Comparison of ENCODE assay signal across 9 mouse cellular contexts in genomic region chr10:60825955-60826354, GRCm38 (mm10). TPM values are rescaled to one million over a fixed set of nuclear protein-coding genes. Genes with fewer than 3 reads are reported as not detected.
A peak's percentile ranks its signal among the peaks of the same experiment; 100 is the strongest.
DNase-seq lines count a peak whose midpoint lies in the region; ATAC-seq and TF ChIP-seq lines count a peak whose summit lies in the region.
"Had no signal": no experiment of that assay in that cellular context is flagged by ENCODE, and none has a peak within 500 bp of the region (broad histone marks: within the 10 kb centered on the region; RNA-seq: fewer than 3 reads in every experiment).

No protein-coding gene starts in this region.

- ATAC-seq in kidney, embryonic 16.5 days (ENCODE audit: low FRiP score, low TSS enrichment): no peak
- ATAC-seq in embryonic facial prominence, embryonic 15.5 days (ENCODE audit: insufficient number of reproducible peaks, low FRiP score, low TSS enrichment, low read depth): no peak
- no peak for ATAC-seq in hindbrain, embryonic 15.5 days (ENCODE audit: low FRiP score, low read depth)

- intact Hi-C loops in left cerebral cortex, adult 2 months (cut with DNase I): no loop called here

- H3K4me3 ChIP-seq in kidney, embryonic 16.5 days (ENCODE audit: low read length): peak overlapping the region; percentile 79; the same call in 1 of the 2 replicates
- H3K4me3 ChIP-seq in embryonic facial prominence, embryonic 15.5 days (replicated peaks): peak overlapping the region; percentile 44; the same call in 1 of the 2 replicates
- peak overlapping the region; percentile 44 for H3K4me3 ChIP-seq in hindbrain, embryonic 15.5 days
- peak overlapping the region; percentile 100 for H3K4me3 ChIP-seq in myocyte
- no peak overlapping the region for H3K4me3 ChIP-seq in left cerebral cortex, adult 2 months

- TF ChIP-seq POLR2A in myocyte (IDR thresholded peaks at IDR 0.05; ENCODE audit: insufficient read length, low read depth): no peak

- H3K4me1 ChIP-seq in kidney, embryonic 16.5 days (ENCODE audit: insufficient read depth, low read length): peaks cover 94% of the 10 kb centered on the region
- peaks cover 47% of the 10 kb centered on the region for H3K4me1 ChIP-seq in embryonic facial prominence, embryonic 15.5 days
- peaks cover 47% of the 10 kb centered on the region for H3K4me1 ChIP-seq in hindbrain, embryonic 15.5 days (replicated peaks)

- peaks cover 99% of the 10 kb centered on the region for H3K79me2 ChIP-seq in myocyte (ENCODE audit: control insufficient read depth, insufficient read depth)

- peaks cover 29% of the 10 kb centered on the region for H3K27me3 ChIP-seq in kidney, embryonic 16.5 days (ENCODE audit: insufficient read depth, low read length)
- peaks cover 32% of the 10 kb centered on the region for H3K27me3 ChIP-seq in embryonic facial prominence, embryonic 15.5 days
- H3K27me3 ChIP-seq in hindbrain, embryonic 15.5 days: peaks cover 37% of the 10 kb centered on the region
- no peaks in the 10 kb centered on the region for H3K27me3 ChIP-seq in myocyte (ENCODE audit: control insufficient read depth, insufficient read depth, insufficient read length)

- H3K36me3 ChIP-seq in kidney, embryonic 16.5 days (ENCODE audit: insufficient read depth, low read length): no peaks in the 10 kb centered on the region
- H3K36me3 ChIP-seq in embryonic facial prominence, embryonic 15.5 days: no peaks in the 10 kb centered on the region
- H3K36me3 ChIP-seq in hindbrain, embryonic 15.5 days: no peaks in the 10 kb centered on the region
- no peaks in the 10 kb centered on the region for H3K36me3 ChIP-seq in myocyte (ENCODE audit: control insufficient read depth, insufficient read depth)
- H3K36me3 ChIP-seq: liver, embryonic 15.5 days had no signal

- peak overlapping the region; percentile 71; the same call in 1 of the 2 replicates for H3K27ac ChIP-seq in kidney, embryonic 16.5 days (ENCODE audit: low read length)
- no peak overlapping the region for H3K27ac ChIP-seq in embryonic facial prominence, embryonic 15.5 days (replicated peaks)
- H3K27ac ChIP-seq in hindbrain, embryonic 15.5 days (replicated peaks): no peak overlapping the region
- no peak overlapping the region for H3K27ac ChIP-seq in left cerebral cortex, adult 2 months
- H3K27ac ChIP-seq: liver, embryonic 15.5 days had no signal

- TF ChIP-seq CTCF in left cerebral cortex, adult 2 months (IDR thresholded peaks at IDR 0.05): no peak

- WGBS in kidney, embryonic 16.5 days: 39% methylated on average over 6 of the region's 6 CpGs
- WGBS in embryonic facial prominence, embryonic 15.5 days: 52% methylated on average over 6 of the region's 6 CpGs
- 63% methylated on average over 6 of the region's 6 CpGs for WGBS in hindbrain, embryonic 15.5 days

- no peak for DNase-seq in kidney, adult 8-10 months
- no peak for DNase-seq in adipocyte (ENCODE audit: low spot score)
- DNase-seq in gastrocnemius, postnatal 10 days: no peak
- no peak for DNase-seq in left cerebral cortex, adult 2 months (ENCODE audit: extremely low spot score in 1 of 2, low spot score in 2 of 2)

- no peaks in the 10 kb centered on the region for H3K9me3 ChIP-seq in kidney, embryonic 16.5 days (ENCODE audit: low read length)
- H3K9me3 ChIP-seq in embryonic facial prominence, embryonic 15.5 days (replicated peaks): no peaks in the 10 kb centered on the region
- H3K9me3 ChIP-seq in hindbrain, embryonic 15.5 days: no peaks in the 10 kb centered on the region
- H3K9me3 ChIP-seq: liver, embryonic 15.5 days had no signal

- H3K4me2 ChIP-seq in kidney, embryonic 16.5 days (replicated peaks; ENCODE audit: low read depth, low read length): peak overlapping the region; percentile 91
- peak overlapping the region; percentile 86 for H3K4me2 ChIP-seq in embryonic facial prominence, embryonic 15.5 days (replicated peaks)
- H3K4me2 ChIP-seq in hindbrain, embryonic 15.5 days: peak overlapping the region; percentile 97
- peak overlapping the region; percentile 97 for H3K4me2 ChIP-seq in myocyte (ENCODE audit: low read depth)

- peak overlapping the region; percentile 63 for H3K9ac ChIP-seq in kidney, embryonic 16.5 days (replicated peaks; ENCODE audit: low read length)
- H3K9ac ChIP-seq in embryonic facial prominence, embryonic 15.5 days: no peak overlapping the region
- no peak overlapping the region for H3K9ac ChIP-seq in hindbrain, embryonic 15.5 days
- H3K9ac ChIP-seq: liver, embryonic 15.5 days had no signal

- no peak overlapping the region for H3ac ChIP-seq in myocyte (ENCODE audit: control insufficient read depth, insufficient read length)

TF ChIP-seq in myocyte, 11 proteins besides CTCF, POLR2A, EP300 and RAD21:
- no peak for TF ChIP-seq MYOD1 (IDR thresholded peaks at IDR 0.05; ENCODE audit: control insufficient read depth in 1 of 3, insufficient read length in 2 of 3, low read depth in 2 of 3)
- TF ChIP-seq CEBPB (IDR thresholded peaks at IDR 0.05; ENCODE audit: insufficient read depth, poor library complexity, severe bottlenecking): no peak
- no peak for TF ChIP-seq SRF (IDR thresholded peaks at IDR 0.05; ENCODE audit: control insufficient read depth, insufficient read length, low read depth)
- no peak for TF ChIP-seq TCF3 (IDR thresholded peaks at IDR 0.05; ENCODE audit: insufficient read length, low read depth)
- no peak for TF ChIP-seq E2F4 (IDR thresholded peaks at IDR 0.05; ENCODE audit: insufficient read depth)
- no peak for TF ChIP-seq MAX (IDR thresholded peaks at IDR 0.05; ENCODE audit: low read depth)
- TF ChIP-seq USF1 (IDR thresholded peaks at IDR 0.05; ENCODE audit: low read depth): no peak
- no peak for TF ChIP-seq REST (IDR thresholded peaks at IDR 0.05; ENCODE audit: insufficient read depth, insufficient read length)

RNA-seq across cellular contexts. Expression of gene Unc5b, which starts 5.4 kb away (rescaled TPM):
- 10.4 and 10.5 TPM in 2 replicates for polyA plus RNA-seq in kidney, embryonic 16.5 days (2015; fragmentation: Nextera tagmentation; extraction: Ambion mirVana)
- polyA plus RNA-seq in embryonic facial prominence, embryonic 15.5 days (2015; fragmentation: Nextera tagmentation; extraction: Ambion mirVana): 7.5 and 7.9 TPM in 2 replicates
- polyA plus RNA-seq in hindbrain, embryonic 15.5 days (2015; fragmentation: Nextera tagmentation; extraction: Ambion mirVana): 2.8 and 3.5 TPM in 2 replicates
- polyA plus RNA-seq in myocyte (2012; fragmentation: generic; extraction: Trizol): 91.9 TPM
- total RNA-seq in gastrocnemius, postnatal 10 days (2021): 10 to 100 TPM; 12.1 to 20.3 TPM
- total RNA-seq in left cerebral cortex, adult 2 months (2021): 10 to 100 TPM in 1 of 2 experiments, 1 to 10 TPM in 1; 9.0 to 10.3 TPM
